In genomic region chr13:44535441-44535840, GRCm38 (mm10) we compare ENCODE assay signal across 12 mouse cellular contexts.
DNase-seq lines count a peak whose midpoint lies in the region; ATAC-seq lines count a peak whose summit lies in the region.
"Had no signal": no experiment of that assay in that cellular context is flagged by ENCODE, and none has a peak within 500 bp of the region (broad histone marks: within the 10 kb centered on the region; RNA-seq: fewer than 3 reads in every experiment).

No protein-coding gene starts in this region.

- WGBS in limb, embryonic 11.5 days, result 63% methylated on average over 18 of the region's 18 CpGs

- no peak overlapping the region for H3K4me3 ChIP-seq in limb, embryonic 11.5 days (ENCODE audit: low read depth, low read length)
- H3K4me3 ChIP-seq: neural tube, embryonic 12.5 days had no signal

- no peak overlapping the region for H3K27ac ChIP-seq in limb, embryonic 11.5 days (replicated peaks; ENCODE audit: low read depth, low read length)
- H3K27ac ChIP-seq: neural tube, embryonic 12.5 days had no signal

- ATAC-seq in limb, embryonic 11.5 days (ENCODE audit: insufficient number of reproducible peaks, low FRiP score, low TSS enrichment, low read depth), result no peak

- peak; percentile 26 to 28 for DNase-seq in heart, adult 18-20 months
- no peak for DNase-seq in heart, postnatal 4 days
- peak; percentile 47 for DNase-seq in R1 (ENCODE audit: low read depth, low spot score)
- peak; percentile 44 for DNase-seq in limb, embryonic 11.5 days (ENCODE audit: low spot score)
- peak; percentile 57 for DNase-seq in spleen, adult 18-20 months
- DNase-seq in embryo, embryonic 11 days, result no peak
- no peak for DNase-seq in urinary bladder, postnatal 4 days (ENCODE audit: low spot score in 2 of 2)
- DNase-seq in embryo, embryonic 10 days (ENCODE audit: low spot score), result no peak
- DNase-seq: adrenal gland, adult 2 months; liver had no signal

- no peak overlapping the region for H3K9ac ChIP-seq in limb, embryonic 11.5 days (ENCODE audit: low read length)
- H3K9ac ChIP-seq: neural tube, embryonic 12.5 days had no signal

- H3K4me2 ChIP-seq in limb, embryonic 11.5 days (ENCODE audit: low read depth, severe bottlenecking), result no peak overlapping the region
- H3K4me2 ChIP-seq: neural tube, embryonic 12.5 days had no signal

- H3K36me3 ChIP-seq in limb, embryonic 11.5 days (ENCODE audit: control insufficient read depth, insufficient read depth, low read length), result no peaks in the 10 kb centered on the region
- H3K36me3 ChIP-seq: neural tube, embryonic 12.5 days had no signal

- no peaks in the 10 kb centered on the region for H3K27me3 ChIP-seq in limb, embryonic 11.5 days (ENCODE audit: control insufficient read depth, insufficient read depth, low read length)
- H3K27me3 ChIP-seq: CH12.LX; neural tube, embryonic 12.5 days had no signal

- no peaks in the 10 kb centered on the region; the same call in 1 of the 2 replicates for H3K9me3 ChIP-seq in limb, embryonic 11.5 days (ENCODE audit: control insufficient read depth, low read length)
- H3K9me3 ChIP-seq: neural tube, embryonic 12.5 days had no signal

- no peaks in the 10 kb centered on the region; the same call in 1 of the 2 replicates for H3K4me1 ChIP-seq in limb, embryonic 11.5 days (ENCODE audit: control insufficient read depth, insufficient read depth, low read length)
- H3K4me1 ChIP-seq: neural tube, embryonic 12.5 days had no signal

Comparison
In these comparisons a context has a peak if more than half of its experiments do, and no peak if none do; other contexts are left out.
1. DNase-seq: peak in heart, adult 18-20 months (2 of 2), R1 (single experiment), limb, embryonic 11.5 days (single experiment) and spleen, adult 18-20 months (2 of 2); none in heart, postnatal 4 days (single experiment), embryo, embryonic 11 days (single experiment), urinary bladder, postnatal 4 days (0 of 2) and embryo, embryonic 10 days (single experiment).